Mouse (Mus musculus): Measurements from ENCODE around the gene Sytl1. TPM values are rescaled to one million over a fixed set of nuclear protein-coding genes. Genes with fewer than 3 reads are reported as not detected.

Gene Sytl1
- total and polyA plus RNA-seq, 3 experiments: 0.08 to 0.31 TPM; not detected in 1

GRCm38 (mm10) chr4:133292901-133293843 is 30.3 kb upstream of the Sytl1 start:
- Histone ChIP-seq H3K9ac (ENCODE audit: control insufficient read depth, low read depth, low read length, poor library complexity, severe bottlenecking) (no peak overlapping the region), H3K79me2 (ENCODE audit: control insufficient read depth, insufficient read depth, low read length, poor library complexity) (no peaks in the 10 kb centered on the region), H3K4me1 (ENCODE audit: control insufficient read depth in 1 of 2, insufficient read depth in 2 of 2, low read length in 2 of 2) (peaks cover 0 to 2% of the 10 kb centered on the region in 2 experiments; a peak in 3 of 4 replicates), H3K9me3 (replicated peaks; ENCODE audit: insufficient read depth, low read length) (no peaks in the 10 kb centered on the region), H3K4me3 (ENCODE audit: control insufficient read depth in 1 of 2, insufficient read depth in 1 of 2, low read depth in 2 of 2, low read length in 2 of 2) (no peak overlapping the region), H3K27ac (ENCODE audit: control insufficient read depth, low read depth, low read length) (no peak overlapping the region), H3K27me3 (ENCODE audit: control insufficient read depth in 1 of 2, insufficient read depth in 2 of 2, low read length in 2 of 2) (no peaks in the 10 kb centered on the region), H3K36me3 (ENCODE audit: control insufficient read depth in 1 of 2, insufficient read depth in 2 of 2, low read length in 2 of 2) (peaks cover 0 to 2% of the 10 kb centered on the region in 2 experiments; a peak in 3 of 4 replicates)
- DNase-seq (ENCODE audit: low read depth, low spot score): no peak
- TF ChIP-seq MAX (IDR thresholded peaks at IDR 0.05; ENCODE audit: low read length) (no peak), USF1 (IDR thresholded peaks at IDR 0.05; ENCODE audit: low read depth, low read length) (no peak), NRF1 (IDR thresholded peaks at IDR 0.05; ENCODE audit: insufficient read depth, low read depth, low read length, poor library complexity, severe bottlenecking) (no peak), GABPA (IDR thresholded peaks at IDR 0.05; ENCODE audit: low read depth, low read length) (no peak), CHD2 (IDR thresholded peaks at IDR 0.05; ENCODE audit: low read length) (no peak), HCFC1 (IDR thresholded peaks at IDR 0.05; ENCODE audit: low read depth, low read length) (no peak), TBP (IDR thresholded peaks at IDR 0.05; ENCODE audit: low read depth, low read length) (no peak), SIN3A (IDR thresholded peaks at IDR 0.05; ENCODE audit: low read length) (no peak), JUND (IDR thresholded peaks at IDR 0.05; ENCODE audit: low read depth, low read length) (no peak), ELF1 (IDR thresholded peaks at IDR 0.05; ENCODE audit: low read depth, low read length) (no peak), MYC (IDR thresholded peaks at IDR 0.05; ENCODE audit: low read depth, low read length) (no peak), ZC3H11A (IDR thresholded peaks at IDR 0.05; ENCODE audit: low read depth, low read length) (no peak)

DNA sequence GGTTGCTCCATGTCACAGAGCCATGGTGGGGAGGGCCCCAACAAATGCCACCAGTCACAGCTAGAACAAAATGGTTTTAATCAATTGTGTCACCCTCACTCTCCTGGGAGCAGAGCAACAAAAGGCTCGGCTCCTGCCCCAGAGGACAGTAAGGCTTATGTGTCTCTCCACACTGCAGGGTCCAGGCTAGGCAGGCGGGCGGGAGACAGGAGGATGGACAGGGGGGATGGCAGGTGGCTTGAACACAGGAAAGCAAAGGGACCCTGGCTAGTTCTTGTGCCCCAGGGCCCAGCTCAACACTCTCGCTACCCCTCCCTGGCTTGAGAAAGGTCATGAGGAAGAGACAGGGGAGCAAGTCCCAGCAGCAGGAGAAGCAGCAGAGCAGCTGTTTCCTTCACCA is 29.5 kb upstream of the Sytl1 start:
- no peak overlapping the region for H3K9ac ChIP-seq (ENCODE audit: control insufficient read depth, low read depth, low read length, poor library complexity, severe bottlenecking)
- H3K27me3 ChIP-seq (ENCODE audit: control insufficient read depth in 1 of 2, insufficient read depth in 2 of 2, low read length in 2 of 2): no peaks in the 10 kb centered on the region
- no peaks in the 10 kb centered on the region for H3K9me3 ChIP-seq (replicated peaks; ENCODE audit: insufficient read depth, low read length)
- H3K4me3 ChIP-seq (ENCODE audit: control insufficient read depth in 1 of 2, insufficient read depth in 1 of 2, low read depth in 2 of 2, low read length in 2 of 2): no peak overlapping the region
- TF ChIP-seq NELFE (IDR thresholded peaks at IDR 0.05; ENCODE audit: low read depth, low read length): no peak
- no peak for TF ChIP-seq ZKSCAN1 (IDR thresholded peaks at IDR 0.05; ENCODE audit: low read depth, low read length)
- TF ChIP-seq JUND (IDR thresholded peaks at IDR 0.05; ENCODE audit: low read depth, low read length): no peak
- no peak for TF ChIP-seq POLR2AphosphoS2 (IDR thresholded peaks at IDR 0.05; ENCODE audit: low read length)
- TF ChIP-seq ZNF384 (IDR thresholded peaks at IDR 0.05; ENCODE audit: low read depth, low read length): no peak
- no peak for TF ChIP-seq GATA1 (IDR thresholded peaks at IDR 0.05; ENCODE audit: low read depth, low read length)
- no peak for TF ChIP-seq ZC3H11A (IDR thresholded peaks at IDR 0.05; ENCODE audit: low read depth, low read length)
- no peak for TF ChIP-seq ELF1 (IDR thresholded peaks at IDR 0.05; ENCODE audit: low read depth, low read length)
- TF ChIP-seq POLR2AphosphoS5 (IDR thresholded peaks at IDR 0.05; ENCODE audit: borderline replicate concordance, low read depth, low read length): no peak
- TF ChIP-seq CHD2 (IDR thresholded peaks at IDR 0.05; ENCODE audit: low read length): no peak
- TF ChIP-seq TAL1 (IDR thresholded peaks at IDR 0.05; ENCODE audit: low read length): no peak
- no peak for TF ChIP-seq E2F4 (IDR thresholded peaks at IDR 0.05; ENCODE audit: borderline replicate concordance, low read depth, low read length)
- TF ChIP-seq MAFK (IDR thresholded peaks at IDR 0.05; ENCODE audit: borderline replicate concordance, low read depth, low read length): no peak
- no peak for DNase-seq (ENCODE audit: low read depth, low spot score)
- peaks cover 0 to 2% of the 10 kb centered on the region in 2 experiments; a peak in 3 of 4 replicates for H3K4me1 ChIP-seq (ENCODE audit: control insufficient read depth in 1 of 2, insufficient read depth in 2 of 2, low read length in 2 of 2)
- H3K79me2 ChIP-seq (ENCODE audit: control insufficient read depth, insufficient read depth, low read length, poor library complexity): no peaks in the 10 kb centered on the region
- H3K27ac ChIP-seq (ENCODE audit: control insufficient read depth, low read depth, low read length): no peak overlapping the region
- peaks cover 0 to 2% of the 10 kb centered on the region in 2 experiments; a peak in 3 of 4 replicates for H3K36me3 ChIP-seq (ENCODE audit: control insufficient read depth in 1 of 2, insufficient read depth in 2 of 2, low read length in 2 of 2)
